Mouse (Mus musculus): ENCODE data around the gene Csrp1. TPM values are rescaled to one million over a fixed set of nuclear protein-coding genes. Genes with fewer than 3 reads are reported as not detected.

Gene Csrp1
- polyA plus RNA-seq, 1 experiment: 178 TPM

GRCm38 (mm10) chr1:135787799-135788198 is 67.9 kb downstream of the Csrp1 start:
- no peak overlapping the region for H3K9ac ChIP-seq (ENCODE audit: low read depth, poor library complexity, severe bottlenecking)
- TF ChIP-seq EP300 (IDR thresholded peaks at IDR 0.05; ENCODE audit: insufficient read depth, low read depth, low read length) (no peak), POLR2A (IDR thresholded peaks at IDR 0.05; ENCODE audit: insufficient read depth, low read length) (no peak), CTCF (IDR thresholded peaks at IDR 0.05; ENCODE audit: low read depth, low read length) (peak; percentile 80)

GRCm38 (mm10) chr1:135788708-135789107 is 68.8 kb downstream of the Csrp1 start:
- Histone ChIP-seq H3K36me3 (ENCODE audit: control insufficient read depth, insufficient read depth, low read length, poor library complexity, severe bottlenecking) (no peaks in the 10 kb centered on the region), H3K4me3 (ENCODE audit: low read depth, low read length) (peak overlapping the region; percentile 27; the same call in 1 of the 2 replicates), H3K9me3 (replicated peaks; ENCODE audit: control insufficient read depth, insufficient read depth, low read length, poor library complexity, severe bottlenecking) (no peaks in the 10 kb centered on the region), H3K27ac (ENCODE audit: insufficient read depth, low read length) (no peak overlapping the region), H3K9ac (ENCODE audit: low read depth, poor library complexity, severe bottlenecking) (0 out of 2 replicates have a peak overlapping the region, but pooled peaks have one; percentile 19), H3K27me3 (ENCODE audit: control insufficient read depth, insufficient read depth, low read length, poor library complexity, severe bottlenecking) (no peaks in the 10 kb centered on the region), H3K4me1 (ENCODE audit: control insufficient read depth, insufficient read depth, low read length) (peaks cover 2% of the 10 kb centered on the region)
- TF ChIP-seq EP300 (IDR thresholded peaks at IDR 0.05; ENCODE audit: insufficient read depth, low read depth, low read length) (no peak), POLR2A (IDR thresholded peaks at IDR 0.05; ENCODE audit: insufficient read depth, low read length) (no peak), CTCF (IDR thresholded peaks at IDR 0.05; ENCODE audit: low read depth, low read length) (peak; percentile 24)

More at GRCm38 (mm10) chr1:135787799-135788198, 67.9 kb downstream of the Csrp1 start:
- Histone ChIP-seq H3K4me3 (ENCODE audit: low read depth, low read length) (no peak overlapping the region), H3K36me3 (ENCODE audit: control insufficient read depth, insufficient read depth, low read length, poor library complexity, severe bottlenecking) (no peaks in the 10 kb centered on the region), H3K9me3 (replicated peaks; ENCODE audit: control insufficient read depth, insufficient read depth, low read length, poor library complexity, severe bottlenecking) (no peaks in the 10 kb centered on the region), H3K27ac (ENCODE audit: insufficient read depth, low read length) (no peak overlapping the region), H3K4me1 (ENCODE audit: control insufficient read depth, insufficient read depth, low read length) (peaks cover 3% of the 10 kb centered on the region), H3K27me3 (ENCODE audit: control insufficient read depth, insufficient read depth, low read length, poor library complexity, severe bottlenecking) (no peaks in the 10 kb centered on the region)

GRCm38 (mm10) chr1:135789815-135790214 is 70.0 kb downstream of the Csrp1 start:
- Histone ChIP-seq H3K27ac (ENCODE audit: insufficient read depth, low read length) (no peak overlapping the region), H3K4me1 (ENCODE audit: control insufficient read depth, insufficient read depth, low read length) (peaks cover 2% of the 10 kb centered on the region)
- no peak for TF ChIP-seq EP300 (IDR thresholded peaks at IDR 0.05; ENCODE audit: insufficient read depth, low read depth, low read length)
- peak; percentile 95 for TF ChIP-seq CTCF (IDR thresholded peaks at IDR 0.05; ENCODE audit: low read depth, low read length)

GRCm38 (mm10) chr1:135792143-135792939 is 72.5 kb downstream of the Csrp1 start:
- Histone ChIP-seq H3K27ac (ENCODE audit: insufficient read depth, low read length) (peak overlapping the region; percentile 53; the same call in 1 of the 2 replicates), H3K9ac (ENCODE audit: low read depth, poor library complexity, severe bottlenecking) (no peak overlapping the region)

More at GRCm38 (mm10) chr1:135789815-135790214, 70.0 kb downstream of the Csrp1 start:
- no peaks in the 10 kb centered on the region for H3K9me3 ChIP-seq (replicated peaks; ENCODE audit: control insufficient read depth, insufficient read depth, low read length, poor library complexity, severe bottlenecking)
- H3K9ac ChIP-seq (ENCODE audit: low read depth, poor library complexity, severe bottlenecking): no peak overlapping the region
- no peak overlapping the region for H3K4me3 ChIP-seq (ENCODE audit: low read depth, low read length)
- no peaks in the 10 kb centered on the region for H3K36me3 ChIP-seq (ENCODE audit: control insufficient read depth, insufficient read depth, low read length, poor library complexity, severe bottlenecking)
- no peaks in the 10 kb centered on the region for H3K27me3 ChIP-seq (ENCODE audit: control insufficient read depth, insufficient read depth, low read length, poor library complexity, severe bottlenecking)

GRCm38 (mm10) chr1:135793370-135794215 is 73.7 kb downstream of the Csrp1 start:
- H3K27me3 ChIP-seq (ENCODE audit: control insufficient read depth, insufficient read depth, low read length, poor library complexity, severe bottlenecking): no peaks in the 10 kb centered on the region
- H3K27ac ChIP-seq (ENCODE audit: insufficient read depth, low read length): no peak overlapping the region
- peak overlapping the region; percentile 31 for H3K4me3 ChIP-seq (ENCODE audit: low read depth, low read length)
- no peaks in the 10 kb centered on the region for H3K9me3 ChIP-seq (replicated peaks; ENCODE audit: control insufficient read depth, insufficient read depth, low read length, poor library complexity, severe bottlenecking)
- TF ChIP-seq EP300 (IDR thresholded peaks at IDR 0.05; ENCODE audit: insufficient read depth, low read depth, low read length) (no peak), POLR2A (IDR thresholded peaks at IDR 0.05; ENCODE audit: insufficient read depth, low read length) (no peak), CTCF (IDR thresholded peaks at IDR 0.05; ENCODE audit: low read depth, low read length) (no peak)
- peak overlapping the region; percentile 29; the same call in 1 of the 2 replicates for H3K9ac ChIP-seq (ENCODE audit: low read depth, poor library complexity, severe bottlenecking)
- no peaks in the 10 kb centered on the region for H3K36me3 ChIP-seq (ENCODE audit: control insufficient read depth, insufficient read depth, low read length, poor library complexity, severe bottlenecking)
- peaks cover 2% of the 10 kb centered on the region for H3K4me1 ChIP-seq (ENCODE audit: control insufficient read depth, insufficient read depth, low read length)

More at GRCm38 (mm10) chr1:135792143-135792939, 72.5 kb downstream of the Csrp1 start:
- H3K36me3 ChIP-seq (ENCODE audit: control insufficient read depth, insufficient read depth, low read length, poor library complexity, severe bottlenecking): no peaks in the 10 kb centered on the region
- TF ChIP-seq EP300 (IDR thresholded peaks at IDR 0.05; ENCODE audit: insufficient read depth, low read depth, low read length) (no peak), CTCF (IDR thresholded peaks at IDR 0.05; ENCODE audit: low read depth, low read length) (no peak), POLR2A (IDR thresholded peaks at IDR 0.05; ENCODE audit: insufficient read depth, low read length) (no peak)
- H3K27me3 ChIP-seq (ENCODE audit: control insufficient read depth, insufficient read depth, low read length, poor library complexity, severe bottlenecking): no peaks in the 10 kb centered on the region
- peaks cover 2% of the 10 kb centered on the region for H3K4me1 ChIP-seq (ENCODE audit: control insufficient read depth, insufficient read depth, low read length)
- H3K9me3 ChIP-seq (replicated peaks; ENCODE audit: control insufficient read depth, insufficient read depth, low read length, poor library complexity, severe bottlenecking): no peaks in the 10 kb centered on the region
- no peak overlapping the region for H3K4me3 ChIP-seq (ENCODE audit: low read depth, low read length)
